Mouse (Mus musculus) c-Kit-positive CD71-positive TER-119-positive erythroid progenitor cells, embryonic 14.5 days (primary cell): Measurements from ENCODE around the gene Myo10.
"Not testable (repeated sequence)": the region's sequence is repeated elsewhere in the genome, so short reads cannot be mapped to it uniquely, and the experiment has no call there.

Source experiments
- DNase-seq: peaks from one replicate; pipeline ENCODE4 v3.0.0-alpha.2; 2013; ENCODE audit warnings: low spot score

Gene Myo10

GRCm38 (mm10) chr15:25690746-25691105 lies 68.4 kb downstream of the Myo10 start:
- DNase-seq, result no peak

- DNase-seq, result no peak
Observed at GRCm38 (mm10) chr15:25692254-25692950, 70.1 kb downstream of the Myo10 start.

GRCm38 (mm10) chr15:25693708-25694107 lies 71.4 kb downstream of the Myo10 start:
- no peak for DNase-seq

DNA sequence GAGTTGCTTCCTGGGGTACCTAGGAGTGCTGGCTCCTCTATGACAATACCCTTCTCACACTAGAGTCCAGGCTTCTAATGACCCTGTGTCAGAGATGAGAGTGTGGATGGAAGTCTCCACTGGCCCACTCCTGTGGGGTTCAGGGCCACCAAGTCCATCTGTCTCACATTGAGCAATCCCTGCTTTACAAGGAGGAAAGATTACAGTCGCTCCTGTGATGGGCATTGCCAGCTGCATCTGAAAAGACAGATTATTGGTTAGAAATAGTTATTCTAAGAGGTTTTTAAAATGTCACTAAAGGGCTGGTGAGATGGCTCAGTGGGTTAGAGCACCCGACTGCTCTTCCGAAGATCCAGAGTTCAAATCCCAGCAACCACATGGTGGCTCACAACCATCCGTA lies 72.4 kb downstream of the Myo10 start:
- DNase-seq, result no peak

DNA sequence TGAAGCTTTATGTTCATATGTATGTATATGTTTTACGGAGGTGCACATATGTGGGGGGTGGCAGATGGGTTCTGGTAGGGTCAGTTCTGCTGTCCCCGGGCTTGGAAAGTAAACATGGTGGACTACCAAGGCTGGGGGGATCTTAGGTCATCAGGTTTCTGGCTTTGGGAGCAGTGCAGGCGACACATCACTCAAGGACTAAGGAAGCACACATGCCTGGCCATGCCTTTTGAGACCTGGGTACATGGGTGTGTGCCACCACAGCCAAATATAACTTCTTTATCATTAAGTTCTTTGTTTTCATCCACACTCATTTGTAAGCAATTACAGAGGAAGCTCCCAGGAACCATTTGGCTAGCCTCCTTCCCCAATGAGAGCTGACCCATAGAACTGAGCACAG lies 72.9 kb downstream of the Myo10 start:
- DNase-seq, result no peak

- DNase-seq, result no peak
Observed at GRCm38 (mm10) chr15:25695883-25696282, 73.6 kb downstream of the Myo10 start.

- DNase-seq, result no peak
Observed at GRCm38 (mm10) chr15:25696660-25697059, 74.3 kb downstream of the Myo10 start.

DNA sequence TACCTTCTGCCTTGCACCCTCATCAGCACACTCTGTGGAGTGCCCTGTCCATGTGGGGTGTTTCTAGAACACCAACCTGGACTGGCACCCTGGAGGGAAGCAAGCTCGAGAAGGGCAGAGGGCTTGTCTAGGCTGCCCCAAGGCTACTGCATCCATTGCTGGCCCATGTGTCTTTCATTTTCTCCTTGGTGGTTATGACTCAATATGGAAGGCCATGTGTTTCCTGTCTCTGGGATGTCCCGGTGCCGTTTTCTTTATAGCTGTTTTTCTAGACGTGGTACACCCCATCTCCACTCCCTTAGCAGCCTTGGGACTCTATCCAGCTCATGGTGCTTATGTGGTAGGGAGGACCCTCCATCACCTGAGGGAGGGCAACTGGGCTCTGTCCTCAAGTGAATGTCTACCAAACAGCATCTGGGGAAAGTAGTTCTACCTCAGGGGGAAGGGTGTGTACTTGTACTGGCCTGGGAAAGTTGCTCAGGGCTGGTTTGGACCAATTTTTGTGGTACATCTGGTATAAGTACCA lies 76.8 kb downstream of the Myo10 start:
- no peak for DNase-seq

- DNase-seq, result no peak
Observed at GRCm38 (mm10) chr15:25702602-25703001, 80.3 kb downstream of the Myo10 start.

GRCm38 (mm10) chr15:25704809-25705585 lies 82.7 kb downstream of the Myo10 start:
- DNase-seq, result no peak

- DNase-seq, result no peak
Observed at GRCm38 (mm10) chr15:25706874-25707554, 84.7 kb downstream of the Myo10 start.

GRCm38 (mm10) chr15:25707891-25708290 lies 85.6 kb downstream of the Myo10 start:
- no peak for DNase-seq

GRCm38 (mm10) chr15:25710876-25711275 lies 88.6 kb downstream of the Myo10 start:
- no peak for DNase-seq

- no peak for DNase-seq
Observed at GRCm38 (mm10) chr15:25712877-25713276, 90.6 kb downstream of the Myo10 start.

GRCm38 (mm10) chr15:25713587-25714361 lies 91.4 kb downstream of the Myo10 start:
- DNase-seq, result no peak

GRCm38 (mm10) chr15:25715218-25715995 lies 93.1 kb downstream of the Myo10 start:
- DNase-seq, result no peak

DNA sequence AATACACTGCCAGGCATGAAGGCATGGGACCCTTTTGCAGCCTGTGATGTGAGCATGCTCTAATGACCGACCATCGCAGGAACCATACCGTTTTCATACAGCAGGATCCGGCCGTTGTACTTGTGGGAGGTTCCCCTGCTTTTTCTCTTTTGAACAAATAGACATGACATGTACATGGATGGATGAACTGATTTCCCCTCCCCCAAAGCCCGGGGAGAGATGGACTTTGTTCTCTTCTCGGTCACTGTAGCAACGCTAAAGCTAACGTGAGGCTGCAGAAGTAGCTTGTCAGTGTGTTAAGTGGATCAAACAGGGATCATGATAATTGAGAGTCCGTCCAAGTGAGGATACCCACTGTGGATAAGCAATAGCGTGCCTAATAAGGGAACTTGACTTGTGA lies 93.7 kb downstream of the Myo10 start:
- no peak for DNase-seq

- peak; percentile 47 for DNase-seq
Observed at GRCm38 (mm10) chr15:25717006-25717405, 94.7 kb downstream of the Myo10 start.

- DNase-seq, result not testable (repeated sequence)
Observed at GRCm38 (mm10) chr15:25718104-25718503, 95.8 kb downstream of the Myo10 start.

GRCm38 (mm10) chr15:25719270-25719669 lies 96.9 kb downstream of the Myo10 start:
- no peak for DNase-seq

- DNase-seq, result no peak
Observed at GRCm38 (mm10) chr15:25720263-25720662, 97.9 kb downstream of the Myo10 start.
